Mouse (Mus musculus): Measurements from ENCODE around the gene Slc39a11. TPM values are rescaled to one million over a fixed set of nuclear protein-coding genes. Genes with fewer than 3 reads are reported as not detected.
A peak's percentile ranks its signal among the peaks of the same experiment; 100 is the strongest.

The Slc39a11 gene
- polyA plus RNA-seq, 1 experiment from 2014 or later = 26.2 TPM

DNA sequence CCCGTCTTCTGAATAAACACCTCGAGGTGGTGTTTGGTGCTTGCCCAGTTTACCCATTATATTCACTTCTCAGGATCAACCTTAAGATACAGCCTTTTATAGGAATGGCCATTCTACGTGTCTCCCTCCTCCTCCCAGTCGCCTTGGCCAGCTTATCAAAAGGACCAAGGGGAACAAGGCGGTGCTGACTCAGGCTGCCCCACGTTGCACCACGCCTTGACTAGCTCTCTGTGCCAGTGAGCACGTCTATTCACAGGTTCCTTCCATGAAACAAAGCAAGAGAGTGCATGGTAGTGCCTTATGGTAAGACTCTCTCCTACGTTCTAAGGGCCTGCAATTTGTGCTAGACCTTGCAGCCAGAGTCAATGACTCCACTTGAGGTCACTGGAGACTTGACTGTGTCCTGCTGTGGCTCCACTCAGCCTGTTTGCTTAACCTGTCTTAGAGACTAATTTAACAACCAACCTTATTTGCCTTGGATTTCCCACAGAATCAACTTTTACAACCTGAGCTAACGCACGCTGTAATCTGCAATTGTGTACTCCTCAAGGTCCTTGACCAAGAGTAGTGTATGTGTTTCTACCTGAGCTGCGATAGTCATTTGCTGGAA is 144.2 kb downstream of the Slc39a11 start:
- 65% methylated on average over 12 of the region's 12 CpGs for WGBS
- H3K4me2 ChIP-seq (ENCODE audit: low read depth, low read length) = no peak overlapping the region
- H3K27me3 ChIP-seq (ENCODE audit: control insufficient read depth, insufficient read depth, low read depth, low read length) = no peaks in the 10 kb centered on the region
- H3K27ac ChIP-seq (ENCODE audit: low read length) = no peak overlapping the region
- H3K4me1 ChIP-seq (replicated peaks; ENCODE audit: control insufficient read depth, insufficient read depth, low read length) = no peaks in the 10 kb centered on the region
- H3K9me3 ChIP-seq (ENCODE audit: control insufficient read depth, low read length) = no peaks in the 10 kb centered on the region
- H3K36me3 ChIP-seq (ENCODE audit: control insufficient read depth, insufficient read depth, low read length) = no peaks in the 10 kb centered on the region
- no peak overlapping the region for H3K4me3 ChIP-seq (ENCODE audit: low read length)
- peak; percentile 45 for ATAC-seq (ENCODE audit: low read depth)
- H3K9ac ChIP-seq (ENCODE audit: low read length) = no peak overlapping the region

DNA sequence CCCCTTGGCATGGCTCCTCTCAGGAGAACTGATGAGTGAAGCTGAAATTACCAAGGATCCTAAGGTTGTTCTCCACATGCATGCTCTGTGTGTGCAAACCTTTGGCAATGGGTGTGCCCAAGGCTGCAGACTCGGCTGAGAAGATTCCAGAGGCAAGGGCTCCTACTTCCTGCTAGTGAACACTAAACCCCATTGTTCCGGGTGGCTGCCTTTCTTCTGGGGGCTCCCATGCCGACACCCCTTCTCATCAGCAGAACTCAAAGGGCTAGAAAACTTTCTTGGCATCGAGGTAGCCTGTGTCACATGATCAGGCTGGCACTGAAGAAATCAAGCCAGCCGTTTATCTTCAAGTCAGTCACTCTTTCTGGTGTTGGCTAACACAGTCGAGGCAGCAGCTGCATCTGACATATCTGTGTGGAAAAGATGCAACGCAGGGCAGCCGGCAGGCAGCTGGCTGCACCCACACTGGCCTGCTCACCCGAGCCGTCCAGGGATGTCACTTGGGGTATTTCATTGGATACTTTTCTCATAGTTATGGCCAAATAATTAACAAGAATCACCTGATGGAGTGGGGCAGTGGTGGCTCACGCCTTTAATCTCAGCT is 145.3 kb downstream of the Slc39a11 start:
- no peaks in the 10 kb centered on the region for H3K36me3 ChIP-seq (ENCODE audit: control insufficient read depth, insufficient read depth, low read length)
- no peak overlapping the region for H3K4me3 ChIP-seq (ENCODE audit: low read length)
- no peaks in the 10 kb centered on the region for H3K27me3 ChIP-seq (ENCODE audit: control insufficient read depth, insufficient read depth, low read depth, low read length)
- H3K27ac ChIP-seq (ENCODE audit: low read length) = no peak overlapping the region
- ATAC-seq (ENCODE audit: low read depth) = no peak
- H3K4me1 ChIP-seq (replicated peaks; ENCODE audit: control insufficient read depth, insufficient read depth, low read length) = no peaks in the 10 kb centered on the region
- H3K9me3 ChIP-seq (ENCODE audit: control insufficient read depth, low read length) = no peaks in the 10 kb centered on the region
- WGBS = 53% methylated on average over 11 of the region's 11 CpGs
- no peak overlapping the region for H3K4me2 ChIP-seq (ENCODE audit: low read depth, low read length)
- H3K9ac ChIP-seq (ENCODE audit: low read length) = no peak overlapping the region

DNA sequence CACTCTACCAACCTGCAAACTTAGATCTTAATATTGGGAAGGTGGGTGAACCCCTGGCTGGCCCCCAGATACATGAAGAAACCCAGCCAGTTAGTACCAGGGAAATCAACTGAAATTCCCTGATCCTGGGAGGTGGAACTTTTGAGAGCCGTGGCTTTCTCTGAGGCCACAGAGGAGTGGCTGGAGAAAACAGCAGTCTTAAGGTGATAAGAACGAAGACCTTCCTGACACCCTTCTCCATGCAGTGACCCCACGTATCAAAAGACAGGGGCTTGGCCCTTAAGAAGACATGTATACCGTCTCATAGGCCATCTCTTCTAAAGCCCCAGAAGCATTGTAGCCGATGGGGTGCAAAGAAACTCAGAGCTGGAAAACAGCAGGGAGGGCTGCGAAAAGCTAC is 146.9 kb downstream of the Slc39a11 start:
- H3K9me3 ChIP-seq (ENCODE audit: control insufficient read depth, low read length) = no peaks in the 10 kb centered on the region
- no peak overlapping the region for H3K4me3 ChIP-seq (ENCODE audit: low read length)
- H3K9ac ChIP-seq (ENCODE audit: low read length) = no peak overlapping the region
- H3K27me3 ChIP-seq (ENCODE audit: control insufficient read depth, insufficient read depth, low read depth, low read length) = no peaks in the 10 kb centered on the region
- H3K4me2 ChIP-seq (ENCODE audit: low read depth, low read length) = no peak overlapping the region
- no peaks in the 10 kb centered on the region for H3K4me1 ChIP-seq (replicated peaks; ENCODE audit: control insufficient read depth, insufficient read depth, low read length)
- H3K27ac ChIP-seq (ENCODE audit: low read length) = no peak overlapping the region
- WGBS = 79% methylated on average over 6 of the region's 6 CpGs
- ATAC-seq (ENCODE audit: low read depth) = no peak
- no peaks in the 10 kb centered on the region for H3K36me3 ChIP-seq (ENCODE audit: control insufficient read depth, insufficient read depth, low read length)

DNA sequence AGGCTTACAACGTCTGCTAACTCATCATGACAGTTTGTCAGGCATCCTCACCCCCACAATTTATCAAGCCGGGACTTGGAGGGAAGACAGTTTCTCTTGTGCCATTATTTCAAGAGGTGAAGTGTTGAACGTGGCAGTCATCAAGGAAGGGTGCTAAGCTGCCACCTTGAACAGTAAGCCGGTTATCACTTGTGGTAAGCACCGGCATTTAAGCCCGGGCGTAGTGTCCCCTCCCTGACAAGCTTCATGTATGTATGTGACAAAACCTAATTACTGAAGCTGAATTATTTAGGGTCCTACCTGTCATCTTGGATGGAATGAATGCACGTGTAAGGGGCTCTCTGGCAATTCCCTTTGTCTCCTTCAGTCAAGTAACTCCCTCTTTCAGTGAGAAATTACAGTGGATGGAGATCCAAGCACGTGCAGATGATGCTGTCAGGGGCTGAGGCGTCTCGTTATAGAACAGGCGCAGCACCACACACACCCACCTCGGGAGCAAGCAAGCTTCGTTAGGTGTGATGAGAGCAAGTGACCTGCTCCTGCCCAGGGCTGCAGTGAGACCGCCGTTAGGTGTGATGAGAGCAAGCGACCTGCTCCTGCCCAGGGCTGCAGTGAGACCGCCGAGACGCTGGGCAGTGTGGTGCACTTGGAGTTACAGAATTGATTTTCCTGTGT is 149.1 kb downstream of the Slc39a11 start:
- ATAC-seq (ENCODE audit: low read depth) = no peak
- Histone ChIP-seq H3K4me2 (ENCODE audit: low read depth, low read length) (no peak overlapping the region), H3K4me1 (replicated peaks; ENCODE audit: control insufficient read depth, insufficient read depth, low read length) (no peaks in the 10 kb centered on the region), H3K9ac (ENCODE audit: low read length) (no peak overlapping the region), H3K27ac (ENCODE audit: low read length) (no peak overlapping the region), H3K27me3 (ENCODE audit: control insufficient read depth, insufficient read depth, low read depth, low read length) (no peaks in the 10 kb centered on the region), H3K36me3 (ENCODE audit: control insufficient read depth, insufficient read depth, low read length) (no peaks in the 10 kb centered on the region), H3K9me3 (ENCODE audit: control insufficient read depth, low read length) (no peaks in the 10 kb centered on the region), H3K4me3 (ENCODE audit: low read length) (no peak overlapping the region)
- 72% methylated on average over 20 of the region's 20 CpGs for WGBS

DNA sequence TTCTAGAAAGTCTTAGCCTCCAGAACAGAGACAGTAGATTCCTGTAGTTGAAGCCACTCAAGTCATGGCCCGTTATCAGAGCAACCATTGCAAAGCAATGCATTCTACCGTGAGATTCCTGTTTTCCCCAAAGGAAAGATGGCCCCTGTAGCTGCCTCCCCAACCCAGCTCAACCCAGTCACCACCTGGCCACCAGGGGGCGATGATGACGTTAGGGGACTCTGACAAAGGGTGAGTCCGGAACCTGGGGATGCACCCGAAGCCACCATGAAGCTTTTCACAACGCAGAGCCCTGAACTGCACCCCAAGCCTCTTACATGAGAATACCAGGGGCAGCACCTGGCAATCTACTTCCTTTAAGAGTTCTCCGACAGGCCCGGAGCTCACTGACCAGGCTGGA is 151.0 kb downstream of the Slc39a11 start:
- H3K9ac ChIP-seq (ENCODE audit: low read length) = no peak overlapping the region
- H3K27me3 ChIP-seq (ENCODE audit: control insufficient read depth, insufficient read depth, low read depth, low read length) = no peaks in the 10 kb centered on the region
- ATAC-seq (ENCODE audit: low read depth) = no peak
- H3K36me3 ChIP-seq (ENCODE audit: control insufficient read depth, insufficient read depth, low read length) = no peaks in the 10 kb centered on the region
- 62% methylated on average over 9 of the region's 9 CpGs for WGBS
- H3K4me1 ChIP-seq (replicated peaks; ENCODE audit: control insufficient read depth, insufficient read depth, low read length) = no peaks in the 10 kb centered on the region
- H3K27ac ChIP-seq (ENCODE audit: low read length) = no peak overlapping the region
- no peak overlapping the region for H3K4me2 ChIP-seq (ENCODE audit: low read depth, low read length)
- no peaks in the 10 kb centered on the region for H3K9me3 ChIP-seq (ENCODE audit: control insufficient read depth, low read length)
- no peak overlapping the region for H3K4me3 ChIP-seq (ENCODE audit: low read length)

DNA sequence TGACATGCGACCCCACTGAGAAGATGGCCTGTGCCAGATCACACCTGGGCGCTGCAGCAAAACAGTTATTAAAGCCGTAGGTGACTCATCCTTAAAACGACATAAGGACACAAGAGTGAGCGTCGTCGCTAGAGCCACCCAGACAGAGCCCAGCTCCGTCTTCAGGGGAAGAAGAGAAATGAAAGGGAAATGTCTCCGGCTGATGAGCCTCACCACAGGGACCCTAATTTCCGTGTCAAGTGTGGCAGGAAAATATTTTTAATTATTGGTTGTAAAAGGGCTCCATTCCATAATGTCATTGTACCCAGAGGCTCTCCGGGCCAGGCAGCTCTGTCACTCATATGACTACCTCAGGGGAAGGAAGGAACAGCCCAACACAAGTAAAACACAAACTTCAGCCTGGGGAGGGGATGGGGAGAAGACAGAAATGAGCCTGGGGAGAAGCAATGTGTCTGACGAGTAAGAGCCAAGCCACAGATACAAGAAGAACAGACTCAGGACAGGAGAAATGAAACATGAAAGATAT is 155.8 kb downstream of the Slc39a11 start:
- H3K4me1 ChIP-seq (replicated peaks; ENCODE audit: control insufficient read depth, insufficient read depth, low read length) = no peaks in the 10 kb centered on the region; the same call in 1 of the 2 replicates
- H3K4me3 ChIP-seq (ENCODE audit: low read length) = no peak overlapping the region
- ATAC-seq (ENCODE audit: low read depth) = no peak
- no peak overlapping the region for H3K9ac ChIP-seq (ENCODE audit: low read length)
- no peak overlapping the region for H3K27ac ChIP-seq (ENCODE audit: low read length)
- H3K36me3 ChIP-seq (ENCODE audit: control insufficient read depth, insufficient read depth, low read length) = no peaks in the 10 kb centered on the region
- no peak overlapping the region for H3K4me2 ChIP-seq (ENCODE audit: low read depth, low read length)
- 83% methylated on average over 12 of the region's 12 CpGs for WGBS
- H3K9me3 ChIP-seq (ENCODE audit: control insufficient read depth, low read length) = no peaks in the 10 kb centered on the region
- H3K27me3 ChIP-seq (ENCODE audit: control insufficient read depth, insufficient read depth, low read depth, low read length) = no peaks in the 10 kb centered on the region

DNA sequence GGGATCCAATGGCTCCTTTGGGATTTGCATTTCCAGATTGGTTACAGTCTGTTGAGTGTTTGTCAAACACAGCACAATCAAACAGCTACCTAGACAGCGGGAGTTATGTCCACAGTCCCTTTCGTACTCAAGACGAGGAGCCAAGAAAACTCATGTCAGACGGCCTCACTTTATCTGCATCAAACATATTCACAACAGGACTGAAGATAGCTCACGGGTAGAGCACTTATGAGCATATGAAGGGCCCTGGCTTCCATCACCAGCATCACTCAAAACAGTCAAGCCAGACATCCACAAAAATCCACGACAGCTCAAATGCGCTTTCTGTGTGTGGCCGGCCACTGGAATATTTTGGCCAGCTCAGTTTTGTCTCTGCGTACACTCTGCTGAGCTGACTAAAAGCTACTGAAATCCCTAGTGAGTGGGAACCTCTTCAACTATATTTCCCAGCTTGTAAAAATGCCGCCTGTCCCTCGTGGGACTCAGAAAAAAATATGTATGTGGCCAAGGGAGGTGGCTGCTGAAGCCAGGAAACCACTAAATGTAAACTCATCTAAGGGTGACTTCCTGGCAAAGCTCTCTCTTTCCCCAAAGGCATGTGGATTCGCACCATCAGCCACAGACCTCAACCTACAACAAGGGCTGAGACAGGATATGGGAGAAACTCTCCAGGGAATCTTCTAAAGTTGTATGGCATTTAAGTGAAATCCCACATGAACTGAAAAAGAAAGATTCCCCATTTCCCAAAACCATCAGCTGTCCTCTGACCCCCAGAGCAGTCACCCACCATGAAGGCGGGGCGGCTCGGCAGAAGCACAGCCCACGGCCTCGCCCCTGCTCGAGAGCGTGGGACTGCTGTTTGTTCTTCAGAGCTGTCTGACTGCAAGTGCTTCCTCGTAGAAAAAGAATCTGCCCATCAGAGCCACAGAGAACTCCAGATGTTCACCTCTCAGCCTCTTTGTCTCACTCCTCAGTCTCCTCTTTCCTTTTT is 159.1 kb downstream of the Slc39a11 start:
- Histone ChIP-seq H3K27ac (ENCODE audit: low read length) (peak overlapping the region; percentile 43), H3K9ac (ENCODE audit: low read length) (no peak overlapping the region), H3K4me3 (ENCODE audit: low read length) (no peak overlapping the region), H3K4me1 (replicated peaks; ENCODE audit: control insufficient read depth, insufficient read depth, low read length) (peaks cover 3% of the 10 kb centered on the region; the same call in 1 of the 2 replicates), H3K4me2 (ENCODE audit: low read depth, low read length) (no peak overlapping the region), H3K9me3 (ENCODE audit: control insufficient read depth, low read length) (no peaks in the 10 kb centered on the region), H3K36me3 (ENCODE audit: control insufficient read depth, insufficient read depth, low read length) (no peaks in the 10 kb centered on the region), H3K27me3 (ENCODE audit: control insufficient read depth, insufficient read depth, low read depth, low read length) (no peaks in the 10 kb centered on the region)
- WGBS = 52% methylated on average over 20 of the region's 20 CpGs
- ATAC-seq (ENCODE audit: low read depth) = peak; percentile 59; the same call in 1 of the 2 replicates

DNA sequence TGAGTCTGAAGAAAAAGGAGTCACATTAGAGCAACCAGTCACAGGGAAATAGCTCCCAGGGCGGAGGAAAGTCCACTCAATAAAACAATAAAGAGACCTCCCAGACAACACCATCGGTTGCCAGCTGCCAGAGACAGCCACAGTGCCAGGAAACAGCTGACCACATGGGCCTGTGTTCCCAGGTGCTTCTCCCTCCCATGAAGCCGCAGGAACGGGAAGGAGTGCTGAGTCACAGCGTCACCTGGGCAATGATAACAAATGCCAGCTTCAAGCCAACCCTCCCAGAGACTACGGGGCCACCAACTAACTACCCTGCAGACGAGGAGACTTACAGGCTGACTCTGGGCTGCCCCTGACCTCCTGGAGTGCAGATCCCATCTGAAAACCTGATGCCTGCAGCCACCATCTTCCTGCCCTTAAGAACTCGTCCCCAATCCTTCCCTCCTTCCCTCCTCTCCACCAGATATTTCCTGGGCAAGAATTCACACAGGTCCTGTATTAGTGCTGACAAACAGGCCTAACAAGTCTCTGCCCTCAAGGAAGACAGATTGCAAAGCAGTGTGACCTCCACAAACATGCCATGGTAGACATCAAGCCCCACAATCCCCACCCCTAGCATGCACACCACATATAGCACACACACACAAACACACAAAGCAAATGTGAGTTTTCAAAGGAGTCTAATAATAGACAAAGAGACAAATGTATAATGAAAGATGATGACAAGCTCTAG is 162.1 kb downstream of the Slc39a11 start:
- H3K4me2 ChIP-seq (ENCODE audit: low read depth, low read length) = no peak overlapping the region
- no peaks in the 10 kb centered on the region for H3K36me3 ChIP-seq (ENCODE audit: control insufficient read depth, insufficient read depth, low read length)
- H3K27me3 ChIP-seq (ENCODE audit: control insufficient read depth, insufficient read depth, low read depth, low read length) = no peaks in the 10 kb centered on the region
- H3K9me3 ChIP-seq (ENCODE audit: control insufficient read depth, low read length) = no peaks in the 10 kb centered on the region
- peaks cover 3% of the 10 kb centered on the region; the same call in 1 of the 2 replicates for H3K4me1 ChIP-seq (replicated peaks; ENCODE audit: control insufficient read depth, insufficient read depth, low read length)
- no peak overlapping the region for H3K27ac ChIP-seq (ENCODE audit: low read length)
- ATAC-seq (ENCODE audit: low read depth) = no peak
- no peak overlapping the region for H3K4me3 ChIP-seq (ENCODE audit: low read length)
- H3K9ac ChIP-seq (ENCODE audit: low read length) = no peak overlapping the region
- WGBS = 41% methylated on average over 8 of the region's 8 CpGs

All from lung, embryonic 16.5 days (tissue).